Mouse (Mus musculus) liver, adult (tissue): ENCODE measurements around the gene Mup18.
"Not testable (repeated sequence)": the region's sequence is repeated elsewhere in the genome, so short reads cannot be mapped to it uniquely, and the experiment has no call there.

Experiments
- GATA4 ChIP-seq: IDR thresholded peaks from 2 replicates; pipeline ENCODE4 v1.6.1; 2014; ENCODE audit warnings: mild to moderate bottlenecking, low read length; ENCODE audit not compliant: insufficient replicate concordance

Mup18 gene

DNA sequence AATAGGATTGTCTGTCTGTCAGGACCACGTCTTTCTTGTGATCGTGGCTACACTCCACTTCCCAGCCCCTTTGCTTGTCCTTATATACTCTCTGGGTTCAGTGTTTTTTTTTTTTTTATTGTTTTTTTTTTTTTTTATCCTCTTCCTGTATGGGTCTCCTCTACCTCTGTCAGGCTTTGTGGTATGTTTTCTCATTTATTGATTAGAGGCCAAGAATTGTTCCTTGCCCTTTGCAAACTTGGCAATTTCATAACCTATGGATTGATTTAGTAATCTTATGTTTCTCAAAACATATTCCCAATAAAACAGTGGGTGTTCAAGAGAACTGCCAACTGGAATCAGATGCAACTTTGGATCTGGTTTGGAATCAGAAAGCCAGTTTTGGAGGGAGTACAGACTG is at the start of gene Mup18:
Mup18 (minus strand) TSS at position 101 of the 400 bp plus-strand sequence.
- not testable (repeated sequence) for TF ChIP-seq GATA4
